Mouse (Mus musculus) hematopoietic stem cell, adult 5-6 weeks (primary cell): ENCODE measurements around the gene Olfr874. TPM values are rescaled to one million over a fixed set of nuclear protein-coding genes. Genes with fewer than 3 reads are reported as not detected.

Source experiments
- ATAC-seq, 2 experiments: fragments of 125-278 bp in 1 of 2; replicated peaks in 1 of 2; 2 replicates each; pipeline ENCODE4 v1.8.0; 2016 to 2017; ENCODE audit warnings: inconsistent platforms in 2 of 2, mild to moderate bottlenecking in 2 of 2, moderate number of reproducible peaks in 2 of 2, low read depth in 1 of 2, moderate TSS enrichment in 1 of 2; ENCODE audit not compliant: low FRiP score in 2 of 2, poor library complexity in 2 of 2, severe bottlenecking in 2 of 2, insufficient read depth in 1 of 2, low TSS enrichment in 1 of 2
- total RNA-seq: library from RNA; stranded (forward); fragments of 172-1452, 232-1000 nt; gene quantifications from 2 replicates; pipeline ENCODE4 v1.2.3, GENCODE M21; 2017

The Olfr874 gene
- total RNA-seq: not detected in 2 replicates

GRCm38 (mm10) chr9:37744806-37745205 lies at the start of gene Olfr874:
Gene Olfr874 (plus strand): TSS chr9:37745106.
- no peak for ATAC-seq

- no peak for ATAC-seq
Measured at GRCm38 (mm10) chr9:37716150-37716549, 28.8 kb upstream of the Olfr874 start, which contains the start of gene Olfr160. Gene Olfr160 (minus strand): TSS chr9:37716250.

- ATAC-seq: no peak
Measured at GRCm38 (mm10) chr9:37734310-37734709, 10.6 kb upstream of the Olfr874 start.

GRCm38 (mm10) chr9:37750319-37751075 lies 5.6 kb downstream of the Olfr874 start:
- ATAC-seq: no peak

- no peak for ATAC-seq
Measured at GRCm38 (mm10) chr9:37751467-37751866, 6.6 kb downstream of the Olfr874 start.

- ATAC-seq: no peak
Measured at GRCm38 (mm10) chr9:37752006-37752405, 7.1 kb downstream of the Olfr874 start.

GRCm38 (mm10) chr9:37761728-37762127 lies 16.8 kb downstream of the Olfr874 start:
- no peak for ATAC-seq

GRCm38 (mm10) chr9:37762541-37762940 lies 17.6 kb downstream of the Olfr874 start:
- ATAC-seq: peak; percentile 53 to 58; a peak in 2 of 4 replicates

GRCm38 (mm10) chr9:37770661-37771060 lies 25.8 kb downstream of the Olfr874 start:
- no peak for ATAC-seq

GRCm38 (mm10) chr9:37771759-37772158 lies 26.9 kb downstream of the Olfr874 start, which contains the start of gene Olfr875:
Gene Olfr875 (plus strand): TSS chr9:37771857.
- no peak for ATAC-seq

GRCm38 (mm10) chr9:37782766-37783260 lies 37.9 kb downstream of the Olfr874 start:
- peak in 1 of 2 experiments; percentile 42; a peak in 1 of 4 replicates for ATAC-seq

- peak in 1 of 2 experiments; percentile 37; a peak in 1 of 4 replicates for ATAC-seq
Measured at GRCm38 (mm10) chr9:37783394-37784387, 38.8 kb downstream of the Olfr874 start.

- no peak for ATAC-seq
Measured at GRCm38 (mm10) chr9:37786411-37786810, 41.5 kb downstream of the Olfr874 start.

Other genes with a start within 250 kb of the Olfr874 start
- gene Esam, start 217.0 kb upstream of the Olfr874 start, total RNA-seq: 12.3 and 15.7 TPM in 2 replicates
- 2.2 and 4.9 TPM in 2 replicates for gene Vsig2, start 205.9 kb upstream of the Olfr874 start, total RNA-seq
- 24.4 and 42.0 TPM in 2 replicates for gene Nrgn, start 192.2 kb upstream of the Olfr874 start, total RNA-seq
- 26.1 and 29.4 TPM in 2 replicates for gene Siae, start 189.4 kb upstream of the Olfr874 start, total RNA-seq
- 6.2 and 24.1 TPM in 2 replicates for gene Spa17, start 131.4 kb upstream of the Olfr874 start, total RNA-seq
- 59.9 and 89.5 TPM in 2 replicates for gene Tbrg1, start 87.8 kb upstream of the Olfr874 start, total RNA-seq
- gene Panx3, start 75.9 kb upstream of the Olfr874 start, total RNA-seq: not detected in 2 replicates
- not detected in 2 replicates for gene Olfr160, start 28.9 kb upstream of the Olfr874 start, total RNA-seq
- gene Olfr875, start 26.8 kb downstream of the Olfr874 start, total RNA-seq: not detected in 2 replicates
- gene Olfr876, start 57.9 kb downstream of the Olfr874 start, total RNA-seq: not detected in 2 replicates
- not detected in 2 replicates for gene Olfr877, start 109.2 kb downstream of the Olfr874 start, total RNA-seq
- 0.06 TPM in 1 of 2 replicates, not detected in the other for gene Olfr145, start 151.6 kb downstream of the Olfr874 start, total RNA-seq
- not detected in 2 replicates for gene Olfr878, start 172.7 kb downstream of the Olfr874 start, total RNA-seq
- gene Olfr881, start 246.7 kb downstream of the Olfr874 start, total RNA-seq: not detected in 2 replicates